Mouse (Mus musculus): ENCODE measurements around the gene Cnbp. TPM values are rescaled to one million over a fixed set of nuclear protein-coding genes. Genes with fewer than 3 reads are reported as not detected.

Gene Cnbp
- polyA plus RNA-seq, 1 experiment from 2014 or later: 588 TPM

DNA sequence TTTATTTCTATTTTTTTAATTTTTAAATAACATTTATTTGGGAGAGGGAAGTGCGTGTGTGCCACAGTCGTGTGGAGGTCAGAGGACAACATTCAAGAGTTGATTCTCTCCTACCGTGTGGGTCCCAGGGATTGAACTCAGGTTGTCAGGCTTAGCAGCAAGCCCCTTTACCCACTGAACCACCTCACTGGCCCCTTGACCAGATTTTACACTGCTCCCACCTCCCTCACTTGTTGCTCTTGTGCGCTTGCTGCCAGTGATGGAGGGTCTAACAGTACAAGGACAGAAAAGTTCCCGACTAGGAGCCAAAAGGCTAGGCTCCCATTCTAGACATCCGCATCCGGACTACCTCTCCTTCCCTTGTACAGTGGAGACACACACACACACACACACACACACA is 45.5 kb downstream of the Cnbp start:
- Histone ChIP-seq H3K36me3 (ENCODE audit: control insufficient read depth, insufficient read depth, low read length) (0 out of 2 replicates have a peak, but pooled peaks cover 2% of the 10 kb centered on the region), H3K27me3 (ENCODE audit: control insufficient read depth, insufficient read depth, low read length) (no peaks in the 10 kb centered on the region), H3K4me1 (ENCODE audit: control insufficient read depth, insufficient read depth, low read length) (0 out of 2 replicates have a peak, but pooled peaks cover under 1% of the 10 kb centered on the region), H3K9ac (replicated peaks; ENCODE audit: low read length) (no peak overlapping the region), H3K4me3 (replicated peaks; ENCODE audit: low read depth, low read length) (no peak overlapping the region), H3K9me3 (ENCODE audit: control insufficient read depth, low read length) (no peaks in the 10 kb centered on the region), H3K4me2 (ENCODE audit: low read length) (no peak overlapping the region), H3K27ac (replicated peaks; ENCODE audit: low read depth, low read length) (no peak overlapping the region)
- 92% methylated on average over 7 of the region's 7 CpGs for WGBS
- ATAC-seq (ENCODE audit: low FRiP score, low TSS enrichment) (no peak), DNase-seq (no peak)

DNA sequence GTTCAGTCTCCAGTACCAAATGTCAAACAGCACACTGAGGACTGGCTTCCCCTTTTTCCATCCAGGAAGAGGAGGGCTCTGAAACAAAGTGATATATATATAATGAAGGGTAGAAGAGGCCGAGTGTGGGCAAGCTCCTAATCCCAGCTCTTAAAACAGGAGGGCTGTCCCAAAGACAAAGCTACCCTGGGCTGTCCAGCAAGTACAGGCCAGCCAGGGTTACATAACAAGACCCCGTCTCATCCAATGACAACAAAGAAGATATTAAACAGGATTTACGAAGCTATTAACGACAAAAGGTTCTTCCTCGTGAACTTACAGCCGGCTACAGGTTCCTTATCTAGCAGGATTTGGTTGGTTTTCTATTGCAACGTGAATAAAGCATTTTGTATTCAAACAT is 46.0 kb downstream of the Cnbp start:
- no peaks in the 10 kb centered on the region for H3K27me3 ChIP-seq (ENCODE audit: control insufficient read depth, insufficient read depth, low read length)
- no peak overlapping the region for H3K9ac ChIP-seq (replicated peaks; ENCODE audit: low read length)
- 0 out of 2 replicates have a peak, but pooled peaks cover 2% of the 10 kb centered on the region for H3K36me3 ChIP-seq (ENCODE audit: control insufficient read depth, insufficient read depth, low read length)

DNA sequence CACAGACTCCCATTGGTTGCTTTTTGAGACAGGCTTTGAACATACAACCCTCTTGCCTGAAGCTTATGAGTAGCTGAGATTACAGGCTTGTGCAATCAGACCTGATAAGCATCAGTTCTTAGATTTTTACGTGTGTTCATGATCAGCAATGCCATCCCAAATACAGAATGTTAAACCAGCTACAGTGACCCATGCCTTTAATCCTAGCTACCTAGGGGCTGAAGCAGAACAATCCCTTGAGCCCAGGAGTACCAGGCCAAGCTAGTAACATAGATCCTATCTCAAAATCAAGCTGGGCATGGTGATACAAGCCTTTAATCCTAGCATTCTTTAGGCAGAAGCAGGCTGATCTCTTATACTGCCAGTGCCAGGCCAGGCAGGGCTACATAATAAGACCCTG is 46.9 kb downstream of the Cnbp start:
- DNase-seq (no peak), ATAC-seq (ENCODE audit: low FRiP score, low TSS enrichment) (no peak)
- H3K9ac ChIP-seq (replicated peaks; ENCODE audit: low read length): no peak overlapping the region
- H3K27me3 ChIP-seq (ENCODE audit: control insufficient read depth, insufficient read depth, low read length): no peaks in the 10 kb centered on the region
- 90% methylated on average over 1 of the region's 1 CpGs for WGBS
- no peak overlapping the region for H3K4me3 ChIP-seq (replicated peaks; ENCODE audit: low read depth, low read length)
- no peaks in the 10 kb centered on the region for H3K9me3 ChIP-seq (ENCODE audit: control insufficient read depth, low read length)
- H3K36me3 ChIP-seq (ENCODE audit: control insufficient read depth, insufficient read depth, low read length): 0 out of 2 replicates have a peak, but pooled peaks cover 2% of the 10 kb centered on the region
- no peaks in the 10 kb centered on the region for H3K4me1 ChIP-seq (ENCODE audit: control insufficient read depth, insufficient read depth, low read length)
- no peak overlapping the region for H3K27ac ChIP-seq (replicated peaks; ENCODE audit: low read depth, low read length)
- no peak overlapping the region for H3K4me2 ChIP-seq (ENCODE audit: low read length)

More for the DNA sequence above, 46.0 kb downstream of the Cnbp start:
- H3K4me3 ChIP-seq (replicated peaks; ENCODE audit: low read depth, low read length): no peak overlapping the region
- H3K4me1 ChIP-seq (ENCODE audit: control insufficient read depth, insufficient read depth, low read length): no peaks in the 10 kb centered on the region
- no peak overlapping the region for H3K27ac ChIP-seq (replicated peaks; ENCODE audit: low read depth, low read length)
- DNase-seq (no peak), ATAC-seq (ENCODE audit: low FRiP score, low TSS enrichment) (no peak)
- H3K4me2 ChIP-seq (ENCODE audit: low read length): no peak overlapping the region
- 76% methylated on average over 7 of the region's 7 CpGs for WGBS
- H3K9me3 ChIP-seq (ENCODE audit: control insufficient read depth, low read length): no peaks in the 10 kb centered on the region

DNA sequence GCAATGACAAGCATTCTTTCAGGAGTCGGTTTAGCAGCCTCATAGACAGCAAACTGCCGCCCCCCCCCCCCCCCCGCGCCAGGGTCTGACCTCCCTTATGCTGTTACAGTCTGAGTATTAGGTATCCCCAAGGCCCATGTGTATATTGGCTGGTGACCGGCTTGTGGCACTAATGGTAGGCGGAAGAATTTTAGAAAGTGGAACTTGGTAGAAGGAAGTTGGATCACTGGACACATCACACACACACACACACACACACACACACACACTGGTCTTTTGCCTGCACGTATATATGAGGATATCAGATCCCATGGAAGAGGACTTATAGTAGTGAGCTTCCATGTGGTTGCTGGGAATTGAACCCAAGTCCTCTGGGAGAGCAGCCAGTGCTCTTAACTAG is 48.4 kb downstream of the Cnbp start:
- DNase-seq (no peak), ATAC-seq (ENCODE audit: low FRiP score, low TSS enrichment) (no peak)
- WGBS: 87% methylated on average over 7 of the region's 7 CpGs
- no peak overlapping the region for H3K4me3 ChIP-seq (replicated peaks; ENCODE audit: low read depth, low read length)
- H3K4me1 ChIP-seq (ENCODE audit: control insufficient read depth, insufficient read depth, low read length): no peaks in the 10 kb centered on the region
- no peak overlapping the region for H3K27ac ChIP-seq (replicated peaks; ENCODE audit: low read depth, low read length)
- H3K9me3 ChIP-seq (ENCODE audit: control insufficient read depth, low read length): no peaks in the 10 kb centered on the region
- H3K27me3 ChIP-seq (ENCODE audit: control insufficient read depth, insufficient read depth, low read length): no peaks in the 10 kb centered on the region
- no peak overlapping the region for H3K9ac ChIP-seq (replicated peaks; ENCODE audit: low read length)
- H3K36me3 ChIP-seq (ENCODE audit: control insufficient read depth, insufficient read depth, low read length): 0 out of 2 replicates have a peak, but pooled peaks cover 2% of the 10 kb centered on the region
- H3K4me2 ChIP-seq (ENCODE audit: low read length): no peak overlapping the region

DNA sequence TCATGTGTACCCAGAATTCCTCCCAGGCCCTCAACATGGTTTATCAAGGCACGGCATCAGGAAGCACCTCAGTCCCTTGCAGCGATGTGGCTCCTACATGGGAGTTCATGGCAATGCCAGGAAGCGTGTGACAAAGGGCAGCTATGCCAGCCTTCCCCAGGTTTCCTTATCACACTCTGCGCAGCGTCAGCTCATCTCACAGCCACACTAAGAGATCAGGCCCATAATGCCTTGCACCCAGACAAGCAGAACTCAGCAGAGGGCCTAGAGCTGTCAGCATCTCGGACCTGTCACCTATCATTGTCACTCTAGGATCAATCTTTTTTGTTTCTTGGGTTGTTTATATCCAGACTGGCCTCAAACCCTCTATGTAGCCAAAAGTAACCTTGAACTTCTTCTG is 51.3 kb downstream of the Cnbp start:
- no peak for ATAC-seq (ENCODE audit: low FRiP score, low TSS enrichment)

DNA sequence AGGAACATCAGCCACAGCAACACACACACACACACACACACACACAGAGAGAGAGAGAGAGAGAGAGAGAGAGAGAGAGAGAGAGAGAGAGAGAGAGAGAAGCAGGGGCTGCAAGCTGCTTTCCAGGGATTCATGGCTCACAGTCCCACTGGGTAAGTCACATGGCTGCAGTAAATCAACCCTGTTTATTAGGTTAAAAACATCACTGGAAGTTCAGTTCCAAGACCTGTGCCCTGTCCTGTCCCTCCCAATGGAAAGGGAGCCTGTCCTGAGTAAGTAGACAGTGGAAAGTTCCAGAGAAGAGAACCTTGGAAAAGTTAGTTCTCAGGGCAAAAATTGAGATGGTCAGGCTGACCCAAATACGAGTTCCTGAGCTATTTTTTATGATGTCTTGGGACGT is 53.6 kb downstream of the Cnbp start:
- Histone ChIP-seq H3K36me3 (ENCODE audit: control insufficient read depth, insufficient read depth, low read length) (peaks cover 11% of the 10 kb centered on the region), H3K4me2 (ENCODE audit: low read length) (no peak overlapping the region), H3K9me3 (ENCODE audit: control insufficient read depth, low read length) (no peaks in the 10 kb centered on the region), H3K4me1 (ENCODE audit: control insufficient read depth, insufficient read depth, low read length) (no peaks in the 10 kb centered on the region), H3K27me3 (ENCODE audit: control insufficient read depth, insufficient read depth, low read length) (no peaks in the 10 kb centered on the region), H3K27ac (replicated peaks; ENCODE audit: low read depth, low read length) (no peak overlapping the region), H3K4me3 (replicated peaks; ENCODE audit: low read depth, low read length) (no peak overlapping the region), H3K9ac (replicated peaks; ENCODE audit: low read length) (no peak overlapping the region)
- WGBS: 51% methylated on average over 2 of the region's 2 CpGs
- no peak for DNase-seq
- ATAC-seq (ENCODE audit: low FRiP score, low TSS enrichment): no peak

More for the DNA sequence above, 51.3 kb downstream of the Cnbp start:
- Histone ChIP-seq H3K27ac (replicated peaks; ENCODE audit: low read depth, low read length) (no peak overlapping the region), H3K4me2 (ENCODE audit: low read length) (no peak overlapping the region), H3K9me3 (ENCODE audit: control insufficient read depth, low read length) (no peaks in the 10 kb centered on the region), H3K4me1 (ENCODE audit: control insufficient read depth, insufficient read depth, low read length) (no peaks in the 10 kb centered on the region), H3K4me3 (replicated peaks; ENCODE audit: low read depth, low read length) (no peak overlapping the region), H3K9ac (replicated peaks; ENCODE audit: low read length) (no peak overlapping the region), H3K36me3 (ENCODE audit: control insufficient read depth, insufficient read depth, low read length) (0 out of 2 replicates have a peak, but pooled peaks cover 2% of the 10 kb centered on the region), H3K27me3 (ENCODE audit: control insufficient read depth, insufficient read depth, low read length) (no peaks in the 10 kb centered on the region)
- WGBS: 93% methylated on average over 6 of the region's 6 CpGs
- DNase-seq: no peak

DNA sequence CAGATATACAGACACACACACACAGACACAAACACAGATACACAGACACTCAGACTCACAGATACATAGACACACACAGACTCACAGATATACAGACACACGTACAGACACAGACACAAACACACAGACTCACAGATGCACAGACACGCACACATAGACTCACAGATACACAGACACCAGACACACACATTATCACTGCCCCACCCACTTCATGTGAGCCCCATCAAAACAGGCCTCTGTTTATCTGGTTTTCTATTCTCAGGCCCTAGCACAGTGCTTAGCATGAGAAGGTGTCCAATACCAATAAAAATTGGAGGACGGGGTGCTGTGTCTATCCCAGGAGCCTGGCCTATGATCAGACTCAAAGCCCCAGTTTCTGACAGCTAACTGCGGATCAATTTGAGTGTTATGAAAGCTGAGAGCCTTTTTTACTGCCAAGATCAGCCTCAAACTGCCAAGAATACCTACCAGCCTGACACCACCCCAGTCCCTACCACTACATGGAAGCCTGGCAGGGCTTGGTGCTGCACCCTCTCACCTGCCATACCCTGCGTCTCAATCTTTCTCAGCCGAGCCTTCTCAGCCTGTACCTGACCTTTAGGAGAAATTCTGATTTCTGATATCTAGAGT is 54.5 kb downstream of the Cnbp start:
- ATAC-seq (ENCODE audit: low FRiP score, low TSS enrichment): no peak
- Histone ChIP-seq H3K4me2 (ENCODE audit: low read length) (no peak overlapping the region), H3K4me1 (ENCODE audit: control insufficient read depth, insufficient read depth, low read length) (no peaks in the 10 kb centered on the region), H3K4me3 (replicated peaks; ENCODE audit: low read depth, low read length) (no peak overlapping the region), H3K27me3 (ENCODE audit: control insufficient read depth, insufficient read depth, low read length) (no peaks in the 10 kb centered on the region), H3K9me3 (ENCODE audit: control insufficient read depth, low read length) (no peaks in the 10 kb centered on the region), H3K9ac (replicated peaks; ENCODE audit: low read length) (no peak overlapping the region), H3K27ac (replicated peaks; ENCODE audit: low read depth, low read length) (no peak overlapping the region), H3K36me3 (ENCODE audit: control insufficient read depth, insufficient read depth, low read length) (peaks cover 15% of the 10 kb centered on the region)
- WGBS: 89% methylated on average over 6 of the region's 6 CpGs
- no peak for DNase-seq

DNA sequence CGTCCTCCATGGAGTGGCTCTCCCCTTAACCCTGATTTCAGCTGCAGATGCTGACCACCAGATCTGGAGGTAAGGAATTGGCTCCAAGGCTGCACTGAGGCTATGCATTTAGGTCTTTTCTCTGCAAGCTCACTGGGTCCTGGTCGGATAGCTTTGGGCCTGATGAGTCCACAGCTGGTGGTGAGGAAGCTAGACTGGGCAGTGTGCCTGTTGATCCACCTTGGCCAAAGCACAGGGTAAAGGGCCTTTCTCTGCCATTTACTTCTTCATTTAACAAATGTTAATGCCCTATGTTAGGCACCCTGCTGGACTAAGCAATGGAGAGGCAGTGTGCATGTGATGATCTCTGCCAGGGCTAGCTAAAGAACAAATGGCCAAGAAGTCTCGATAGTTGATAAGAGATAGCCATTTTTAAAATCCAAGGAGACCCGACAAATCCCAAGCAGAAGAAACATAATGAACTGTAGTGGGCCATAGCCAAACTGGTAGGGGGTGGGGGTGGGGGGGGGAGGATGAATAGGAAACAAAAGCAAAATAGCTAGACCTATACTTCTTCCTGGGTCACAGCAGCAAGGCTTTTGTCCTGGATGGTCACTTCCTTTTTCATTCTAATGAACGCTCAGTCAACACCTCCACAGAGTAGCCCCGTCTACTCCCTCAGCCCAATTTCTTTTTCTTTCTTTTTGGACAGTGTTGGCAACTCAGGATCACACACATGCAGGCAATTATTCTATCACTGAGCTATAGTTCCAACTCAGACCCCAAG is 55.3 kb downstream of the Cnbp start:
- WGBS: 58% methylated on average over 6 of the region's 6 CpGs
- H3K27ac ChIP-seq (replicated peaks; ENCODE audit: low read depth, low read length): no peak overlapping the region
- no peaks in the 10 kb centered on the region for H3K27me3 ChIP-seq (ENCODE audit: control insufficient read depth, insufficient read depth, low read length)
- no peaks in the 10 kb centered on the region for H3K9me3 ChIP-seq (ENCODE audit: control insufficient read depth, low read length)
- DNase-seq: no peak
- no peaks in the 10 kb centered on the region for H3K4me1 ChIP-seq (ENCODE audit: control insufficient read depth, insufficient read depth, low read length)
- ATAC-seq (ENCODE audit: low FRiP score, low TSS enrichment): no peak
- no peak overlapping the region for H3K9ac ChIP-seq (replicated peaks; ENCODE audit: low read length)
- no peak overlapping the region for H3K4me3 ChIP-seq (replicated peaks; ENCODE audit: low read depth, low read length)
- peaks cover 18% of the 10 kb centered on the region for H3K36me3 ChIP-seq (ENCODE audit: control insufficient read depth, insufficient read depth, low read length)
- no peak overlapping the region for H3K4me2 ChIP-seq (ENCODE audit: low read length)
